Mouse (Mus musculus): ENCODE measurements at regions not wholly inside any gene's neighbourhood (a gene's known extent, or its start where the extent isn't known, plus 50 kb on each side); places are given as distances from the start of the nearest gene placed in this dataset.

GRCm38 (mm10) chr8:46413349-46414024 lies 57.4 kb upstream of the Acsl1 start:
- no peak for DNase-seq

- DNase-seq: peak; percentile 62
Observed at GRCm38 (mm10) chr8:46414874-46415273, 56.0 kb upstream of the Acsl1 start.

- no peak for DNase-seq
Observed at GRCm38 (mm10) chr8:46419402-46419801, 51.4 kb upstream of the Acsl1 start.

GRCm38 (mm10) chr8:46420476-46420875 lies 50.4 kb upstream of the Acsl1 start:
- no peak for DNase-seq

All from adrenal gland, postnatal 14 days (tissue).